Mouse (Mus musculus) embryonic facial prominence, embryonic 11.5 days (tissue): ENCODE measurements around the gene Slc30a2. TPM values are rescaled to one million over a fixed set of nuclear protein-coding genes. Genes with fewer than 3 reads are reported as not detected.

Experiments used
- ATAC-seq: fragments of 200-750 bp; cut with Nextera tagmentation; replicated peaks from 2 replicates; pipeline ENCODE4 v1.8.0; 2017; ENCODE audit warnings: low read depth; ENCODE audit not compliant: insufficient number of reproducible peaks, low FRiP score, low TSS enrichment
- DNase-seq: peaks from one replicate; pipeline ENCODE4 v3.0.0-alpha.2; 2015; ENCODE audit warnings: low spot score
- H3K27ac ChIP-seq: fragments of 300-500 bp; sonication (generic); replicated peaks from 2 replicates; pipeline ENCODE4 v1.5.1; 2014; ENCODE audit warnings: mild to moderate bottlenecking, low read depth, low read length, control low read depth
- H3K27me3 ChIP-seq: fragments of 300-500 bp; sonication (generic); 2 replicates; pipeline ENCODE4 v1.6.1; 2014; ENCODE audit warnings: mild to moderate bottlenecking, low read length, moderate library complexity, mixed read lengths; ENCODE audit not compliant: control insufficient read depth, insufficient read depth
- H3K36me3 ChIP-seq: fragments of 300-500 bp; sonication (generic); replicated peaks from 2 replicates; pipeline ENCODE4 v1.6.1; 2014; ENCODE audit warnings: low read depth, mild to moderate bottlenecking, low read length, moderate library complexity, mixed read lengths; ENCODE audit not compliant: control insufficient read depth, insufficient read depth
- H3K4me1 ChIP-seq: fragments of 300-500 bp; sonication (generic); 2 replicates; pipeline ENCODE4 v1.6.1; 2014; ENCODE audit warnings: low read length, mixed read lengths; ENCODE audit not compliant: control insufficient read depth, insufficient read depth
- H3K4me2 ChIP-seq: fragments of 300-500 bp; sonication (generic); 2 replicates; pipeline ENCODE4 v1.6.1; 2014; ENCODE audit warnings: low read depth, mild to moderate bottlenecking, control low read depth, low read length, moderate library complexity
- H3K4me3 ChIP-seq: fragments of 300-500 bp; sonication (generic); 2 replicates; pipeline ENCODE4 v1.5.1; 2014; ENCODE audit warnings: low read depth, low read length, control low read depth
- H3K9ac ChIP-seq: fragments of 300-500 bp; sonication (generic); replicated peaks from 2 replicates; pipeline ENCODE4 v1.6.1; 2014; ENCODE audit warnings: mild to moderate bottlenecking, control low read depth, low read length
- H3K9me3 ChIP-seq: fragments of 300-500 bp; sonication (generic); replicated peaks from 2 replicates; pipeline ENCODE4 v1.6.1; 2016; ENCODE audit warnings: mild to moderate bottlenecking, low read length, inconsistent platforms, mixed read lengths; ENCODE audit not compliant: control insufficient read depth
- WGBS: fragments of 180-500 bp; shearing (Covaris S2); extraction: QIAGEN DNeasy Blood & Tissue Kit; methylation state at CpG from one replicate; pipeline ENCODE4 v1.1.7; 2014; 5-methylcytosine and 5-hydroxymethylcytosine counted together
- polyA plus RNA-seq: library from polyadenylated mRNA; unstranded; fragments of >200 nt; fragmentation: Nextera tagmentation; extraction: Ambion mirVana; gene quantifications from 2 replicates; pipeline ENCODE4 v1.2.1, GENCODE M21; 2014

Gene Slc30a2
- polyA plus RNA-seq, 1 experiment from 2014 or later = 0.07 TPM

- WGBS = 77% methylated on average over 9 of the region's 9 CpGs
- ATAC-seq (no peak), DNase-seq (no peak)
- no peak overlapping the region for H3K27ac ChIP-seq
- no peak overlapping the region for H3K9ac ChIP-seq
- no peaks in the 10 kb centered on the region for H3K4me1 ChIP-seq
- H3K4me2 ChIP-seq = no peak overlapping the region
- no peaks in the 10 kb centered on the region for H3K36me3 ChIP-seq
- H3K4me3 ChIP-seq = no peak overlapping the region
- no peaks in the 10 kb centered on the region for H3K9me3 ChIP-seq
- H3K27me3 ChIP-seq = no peaks in the 10 kb centered on the region
Measured at GRCm38 (mm10) chr4:134300316-134300715, 42.7 kb upstream of the Slc30a2 start.

DNA sequence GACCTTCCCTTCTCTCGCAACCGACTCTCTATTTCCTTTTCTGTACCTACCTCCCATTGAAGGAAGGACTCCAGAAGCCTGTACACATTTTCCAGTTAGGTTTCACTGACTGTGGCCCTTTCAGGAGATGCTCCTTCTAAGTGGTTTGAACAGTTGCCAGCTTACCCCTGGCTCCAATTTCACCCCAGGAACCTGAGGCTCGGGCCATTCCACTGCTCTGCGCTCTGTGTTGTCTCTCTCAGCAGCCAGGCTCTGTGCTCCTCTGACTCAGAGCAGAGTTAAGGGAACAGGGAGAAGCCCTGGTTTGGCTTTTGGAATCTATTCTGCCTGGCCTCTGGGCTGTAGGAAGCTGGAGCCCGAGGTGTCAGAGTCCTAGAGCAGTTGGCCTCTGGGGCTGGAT lies 40.9 kb upstream of the Slc30a2 start:
- H3K27ac ChIP-seq = no peak overlapping the region
- ATAC-seq = no peak
- H3K27me3 ChIP-seq = no peaks in the 10 kb centered on the region
- 84% methylated on average over 5 of the region's 5 CpGs for WGBS
- no peak overlapping the region for H3K9ac ChIP-seq
- no peaks in the 10 kb centered on the region for H3K9me3 ChIP-seq
- H3K4me2 ChIP-seq = no peak overlapping the region
- no peak for DNase-seq
- H3K4me1 ChIP-seq = no peaks in the 10 kb centered on the region
- no peaks in the 10 kb centered on the region for H3K36me3 ChIP-seq
- no peak overlapping the region for H3K4me3 ChIP-seq

DNA sequence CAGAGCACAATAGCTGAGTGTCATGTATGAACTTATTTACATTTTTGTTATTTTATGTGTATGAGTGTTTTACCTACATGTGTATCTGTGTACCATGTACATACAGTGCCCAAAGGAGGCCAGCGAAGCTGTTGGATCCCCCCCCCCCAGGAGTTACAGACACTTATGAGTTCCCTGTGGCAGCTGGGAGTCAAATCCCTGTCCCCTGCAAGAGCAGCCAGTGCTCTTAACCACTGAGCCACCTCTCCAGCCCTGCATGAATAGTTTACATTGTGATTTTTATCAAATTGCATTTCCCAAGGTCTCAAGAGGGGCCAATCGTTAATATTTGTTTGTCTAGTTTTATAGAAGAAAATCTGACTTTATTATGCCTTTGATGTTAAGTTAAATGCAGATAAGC lies 36.0 kb upstream of the Slc30a2 start:
- H3K27ac ChIP-seq = no peak overlapping the region; the same call in 1 of the 2 replicates
- no peaks in the 10 kb centered on the region for H3K9me3 ChIP-seq
- no peak overlapping the region for H3K4me2 ChIP-seq
- no peak for DNase-seq
- H3K27me3 ChIP-seq = no peaks in the 10 kb centered on the region
- H3K4me1 ChIP-seq = no peaks in the 10 kb centered on the region; the same call in 1 of the 2 replicates
- H3K36me3 ChIP-seq = no peaks in the 10 kb centered on the region
- H3K4me3 ChIP-seq = no peak overlapping the region
- ATAC-seq = no peak
- 73% methylated on average over 2 of the region's 2 CpGs for WGBS
- H3K9ac ChIP-seq = no peak overlapping the region

GRCm38 (mm10) chr4:134307367-134308072 lies 35.5 kb upstream of the Slc30a2 start:
- Histone ChIP-seq H3K27ac (no peak overlapping the region), H3K4me2 (no peak overlapping the region), H3K27me3 (no peaks in the 10 kb centered on the region), H3K4me1 (no peaks in the 10 kb centered on the region; the same call in 1 of the 2 replicates), H3K36me3 (no peaks in the 10 kb centered on the region), H3K4me3 (no peak overlapping the region), H3K9ac (no peak overlapping the region), H3K9me3 (no peaks in the 10 kb centered on the region)
- peak; percentile 48 for DNase-seq
- 13% methylated on average over 12 of the region's 12 CpGs for WGBS
- ATAC-seq = no peak

DNA sequence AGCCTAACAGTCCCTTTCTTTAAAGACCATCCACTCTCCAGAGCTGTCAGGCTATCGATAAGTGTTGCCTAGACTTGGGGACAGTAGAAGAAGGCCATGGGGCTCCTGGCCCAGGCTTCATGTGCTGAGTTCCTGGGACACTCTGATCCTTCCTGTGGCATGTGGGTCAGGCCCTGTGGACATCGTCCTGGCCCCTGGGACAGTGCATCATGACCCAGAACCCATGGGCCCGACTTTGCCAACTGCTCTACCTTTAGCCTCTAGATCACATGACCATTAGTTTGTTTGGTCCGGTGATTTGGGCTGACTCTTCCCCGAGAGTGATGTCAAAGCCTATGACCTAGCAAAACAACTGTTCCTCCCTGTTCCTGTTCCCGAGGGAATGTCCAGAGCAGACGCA lies 32.9 kb upstream of the Slc30a2 start:
- no peaks in the 10 kb centered on the region for H3K9me3 ChIP-seq
- no peaks in the 10 kb centered on the region; the same call in 1 of the 2 replicates for H3K4me1 ChIP-seq
- H3K27me3 ChIP-seq = no peaks in the 10 kb centered on the region
- H3K4me2 ChIP-seq = no peak overlapping the region
- WGBS = 88% methylated on average over 7 of the region's 7 CpGs
- H3K4me3 ChIP-seq = no peak overlapping the region
- DNase-seq (no peak), ATAC-seq (no peak)
- H3K27ac ChIP-seq = no peak overlapping the region
- no peaks in the 10 kb centered on the region for H3K36me3 ChIP-seq
- no peak overlapping the region for H3K9ac ChIP-seq

DNA sequence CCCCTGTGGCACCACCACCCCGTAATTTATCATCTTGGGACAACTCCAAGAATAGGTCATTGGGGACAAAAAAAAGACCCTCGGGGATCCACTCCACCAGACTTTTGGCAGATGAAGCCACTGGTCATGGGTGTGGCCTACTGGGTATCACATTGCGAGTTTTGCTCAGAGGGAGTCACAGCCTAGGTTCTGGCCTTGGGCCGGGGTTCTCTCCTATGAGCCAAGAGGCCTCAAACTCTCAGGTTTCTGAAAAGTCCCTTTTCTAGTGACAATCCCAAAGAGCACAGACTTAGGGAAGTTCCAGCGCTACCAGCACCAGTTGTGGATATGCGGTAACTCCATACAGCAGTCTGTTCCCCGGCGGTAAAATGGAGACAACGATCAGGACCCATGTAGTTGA lies 32.3 kb upstream of the Slc30a2 start:
- Histone ChIP-seq H3K4me1 (no peaks in the 10 kb centered on the region; the same call in 1 of the 2 replicates), H3K4me2 (no peak overlapping the region), H3K36me3 (no peaks in the 10 kb centered on the region), H3K9ac (no peak overlapping the region), H3K9me3 (no peaks in the 10 kb centered on the region), H3K27me3 (no peaks in the 10 kb centered on the region), H3K27ac (no peak overlapping the region), H3K4me3 (no peak overlapping the region)
- DNase-seq (no peak), ATAC-seq (no peak)
- 88% methylated on average over 9 of the region's 9 CpGs for WGBS

DNA sequence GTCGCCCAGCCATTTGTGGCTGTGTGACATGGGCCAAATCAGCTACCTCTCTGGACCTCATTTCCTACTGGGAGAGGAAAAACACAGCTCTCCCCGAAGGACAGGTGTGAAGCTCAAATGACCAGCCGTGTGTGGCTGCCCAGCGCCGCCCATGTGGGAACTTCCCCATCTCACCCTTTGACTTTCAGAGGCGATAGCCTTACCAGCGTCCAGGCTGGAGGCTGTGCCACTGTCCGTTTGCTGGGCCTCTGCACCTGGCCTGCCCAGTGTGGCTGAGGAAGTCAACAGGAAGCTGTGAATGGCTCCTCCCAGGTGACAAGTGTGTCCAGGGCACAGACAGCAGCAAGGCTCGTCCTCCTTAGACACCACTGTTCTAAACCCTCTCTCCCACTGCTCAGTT lies 31.2 kb upstream of the Slc30a2 start:
- H3K27ac ChIP-seq = no peak overlapping the region
- 87% methylated on average over 9 of the region's 9 CpGs for WGBS
- no peaks in the 10 kb centered on the region; the same call in 1 of the 2 replicates for H3K4me1 ChIP-seq
- ATAC-seq (no peak), DNase-seq (no peak)
- no peak overlapping the region for H3K4me3 ChIP-seq
- H3K36me3 ChIP-seq = no peaks in the 10 kb centered on the region
- no peak overlapping the region for H3K9ac ChIP-seq
- no peak overlapping the region for H3K4me2 ChIP-seq
- no peaks in the 10 kb centered on the region for H3K9me3 ChIP-seq
- no peaks in the 10 kb centered on the region for H3K27me3 ChIP-seq

DNA sequence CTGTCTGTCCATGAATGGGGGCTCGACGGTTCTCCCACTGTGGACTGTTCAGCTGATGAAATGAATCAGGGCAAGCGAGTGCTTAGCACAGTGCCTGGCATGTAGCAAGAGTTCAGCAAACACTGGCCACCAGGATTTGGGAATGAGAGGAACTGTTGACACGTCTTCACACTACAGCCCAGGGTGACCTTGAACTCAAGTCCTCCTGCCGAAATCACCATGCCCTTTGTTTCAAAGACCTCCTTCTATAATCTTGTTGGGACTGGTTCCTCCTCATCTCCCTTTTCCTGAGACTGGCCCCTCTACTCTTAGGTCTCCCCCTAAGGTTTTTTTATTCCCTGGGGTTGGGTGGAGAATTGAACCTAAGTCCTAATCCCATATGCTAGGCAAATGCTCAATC lies 30.6 kb upstream of the Slc30a2 start:
- no peak for ATAC-seq
- WGBS = 95% methylated on average over 5 of the region's 5 CpGs

More for the DNA sequence above, 30.6 kb upstream of the Slc30a2 start:
- Histone ChIP-seq H3K27ac (no peak overlapping the region), H3K4me3 (no peak overlapping the region), H3K9me3 (no peaks in the 10 kb centered on the region), H3K4me2 (no peak overlapping the region), H3K4me1 (no peaks in the 10 kb centered on the region; the same call in 1 of the 2 replicates), H3K9ac (no peak overlapping the region), H3K36me3 (no peaks in the 10 kb centered on the region), H3K27me3 (no peaks in the 10 kb centered on the region)
- no peak for DNase-seq
